Mouse (Mus musculus): ENCODE data around the gene Gm20388. TPM values are rescaled to one million over a fixed set of nuclear protein-coding genes. Genes with fewer than 3 reads are reported as not detected.
A peak's percentile ranks its signal among the peaks of the same experiment; 100 is the strongest.

The Gm20388 gene
- polyA plus RNA-seq, 1 experiment from 2014 or later: not detected

DNA sequence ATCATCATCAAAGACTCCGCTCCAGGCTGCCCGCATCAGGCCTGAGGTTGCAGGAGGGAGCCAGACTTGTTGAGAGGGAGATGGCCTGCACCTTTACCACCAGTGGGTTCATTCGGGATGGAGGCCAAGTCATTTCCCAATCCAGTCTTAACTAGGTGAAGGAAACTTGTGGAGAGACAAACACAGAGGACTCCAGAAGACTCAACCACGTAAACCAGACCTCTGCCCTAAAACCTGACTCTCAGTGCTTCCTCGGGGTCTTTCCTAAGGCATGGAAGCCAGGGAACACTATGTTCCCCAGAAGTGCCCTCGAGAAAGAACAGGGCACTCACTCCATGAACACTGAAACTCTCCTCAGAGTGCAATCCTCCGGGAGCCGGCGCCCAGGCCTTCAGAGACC, 1994.4 kb downstream of the Gm20388 start:
- peak overlapping the region; percentile 22; the same call in 1 of the 2 replicates for H3K9ac ChIP-seq (ENCODE audit: low read length)

GRCm38 (mm10) chr8:121905420-121905819, 1994.8 kb downstream of the Gm20388 start:
- Histone ChIP-seq H3K4me3 (ENCODE audit: low read length) (peak overlapping the region; percentile 77), H3K9ac (ENCODE audit: low read length) (peak overlapping the region; percentile 5; the same call in 1 of the 2 replicates), H3K27ac (ENCODE audit: low read length) (no peak overlapping the region), H3K4me2 (ENCODE audit: low read depth, low read length) (peak overlapping the region; percentile 94; the same call in 1 of the 2 replicates), H3K9me3 (ENCODE audit: control insufficient read depth, low read length) (no peaks in the 10 kb centered on the region), H3K4me1 (replicated peaks; ENCODE audit: control insufficient read depth, insufficient read depth, low read length) (peaks cover 31% of the 10 kb centered on the region), H3K27me3 (ENCODE audit: control insufficient read depth, insufficient read depth, low read depth, low read length) (0 out of 2 replicates have a peak, but pooled peaks cover 3% of the 10 kb centered on the region), H3K36me3 (ENCODE audit: control insufficient read depth, insufficient read depth, low read length) (no peaks in the 10 kb centered on the region)
- 37% methylated on average over 1 of the region's 1 CpGs for WGBS
- no peak for ATAC-seq (ENCODE audit: low read depth)

More for the DNA sequence above, 1994.4 kb downstream of the Gm20388 start:
- peaks cover 31% of the 10 kb centered on the region for H3K4me1 ChIP-seq (replicated peaks; ENCODE audit: control insufficient read depth, insufficient read depth, low read length)
- no peak overlapping the region for H3K27ac ChIP-seq (ENCODE audit: low read length)
- H3K4me3 ChIP-seq (ENCODE audit: low read length): no peak overlapping the region
- 0 out of 2 replicates have a peak, but pooled peaks cover 3% of the 10 kb centered on the region for H3K27me3 ChIP-seq (ENCODE audit: control insufficient read depth, insufficient read depth, low read depth, low read length)
- H3K9me3 ChIP-seq (ENCODE audit: control insufficient read depth, low read length): no peaks in the 10 kb centered on the region
- ATAC-seq (ENCODE audit: low read depth): no peak
- no peaks in the 10 kb centered on the region for H3K36me3 ChIP-seq (ENCODE audit: control insufficient read depth, insufficient read depth, low read length)
- no peak overlapping the region for H3K4me2 ChIP-seq (ENCODE audit: low read depth, low read length)
- 80% methylated on average over 9 of the region's 9 CpGs for WGBS

DNA sequence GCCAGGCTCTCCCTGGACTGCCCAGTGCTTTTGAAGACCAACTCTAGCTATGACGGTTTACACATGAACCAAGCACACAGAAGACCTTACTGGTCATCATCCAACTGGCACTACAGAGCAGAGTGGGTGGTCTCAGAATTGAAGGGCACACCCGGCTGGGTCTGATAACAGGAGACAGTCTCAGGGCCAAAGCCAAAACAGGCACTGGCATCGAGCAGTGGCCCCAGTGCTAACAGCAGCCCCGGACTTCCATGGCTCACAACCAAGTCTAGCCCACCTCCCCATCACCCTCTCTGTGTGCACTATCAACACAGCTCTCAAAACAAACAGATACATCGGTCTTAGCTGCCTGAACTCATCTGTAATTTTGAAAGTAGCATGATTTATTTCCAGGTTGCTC, 1995.2 kb downstream of the Gm20388 start:
- Histone ChIP-seq H3K4me1 (replicated peaks; ENCODE audit: control insufficient read depth, insufficient read depth, low read length) (peaks cover 31% of the 10 kb centered on the region), H3K36me3 (ENCODE audit: control insufficient read depth, insufficient read depth, low read length) (no peaks in the 10 kb centered on the region), H3K27me3 (ENCODE audit: control insufficient read depth, insufficient read depth, low read depth, low read length) (0 out of 2 replicates have a peak, but pooled peaks cover 3% of the 10 kb centered on the region), H3K4me3 (ENCODE audit: low read length) (peak overlapping the region; percentile 77), H3K9ac (ENCODE audit: low read length) (peak overlapping the region; percentile 5; the same call in 1 of the 2 replicates), H3K9me3 (ENCODE audit: control insufficient read depth, low read length) (no peaks in the 10 kb centered on the region), H3K27ac (ENCODE audit: low read length) (no peak overlapping the region), H3K4me2 (ENCODE audit: low read depth, low read length) (peak overlapping the region; percentile 94)
- WGBS: 6% methylated on average over 5 of the region's 5 CpGs
- no peak for ATAC-seq (ENCODE audit: low read depth)

DNA sequence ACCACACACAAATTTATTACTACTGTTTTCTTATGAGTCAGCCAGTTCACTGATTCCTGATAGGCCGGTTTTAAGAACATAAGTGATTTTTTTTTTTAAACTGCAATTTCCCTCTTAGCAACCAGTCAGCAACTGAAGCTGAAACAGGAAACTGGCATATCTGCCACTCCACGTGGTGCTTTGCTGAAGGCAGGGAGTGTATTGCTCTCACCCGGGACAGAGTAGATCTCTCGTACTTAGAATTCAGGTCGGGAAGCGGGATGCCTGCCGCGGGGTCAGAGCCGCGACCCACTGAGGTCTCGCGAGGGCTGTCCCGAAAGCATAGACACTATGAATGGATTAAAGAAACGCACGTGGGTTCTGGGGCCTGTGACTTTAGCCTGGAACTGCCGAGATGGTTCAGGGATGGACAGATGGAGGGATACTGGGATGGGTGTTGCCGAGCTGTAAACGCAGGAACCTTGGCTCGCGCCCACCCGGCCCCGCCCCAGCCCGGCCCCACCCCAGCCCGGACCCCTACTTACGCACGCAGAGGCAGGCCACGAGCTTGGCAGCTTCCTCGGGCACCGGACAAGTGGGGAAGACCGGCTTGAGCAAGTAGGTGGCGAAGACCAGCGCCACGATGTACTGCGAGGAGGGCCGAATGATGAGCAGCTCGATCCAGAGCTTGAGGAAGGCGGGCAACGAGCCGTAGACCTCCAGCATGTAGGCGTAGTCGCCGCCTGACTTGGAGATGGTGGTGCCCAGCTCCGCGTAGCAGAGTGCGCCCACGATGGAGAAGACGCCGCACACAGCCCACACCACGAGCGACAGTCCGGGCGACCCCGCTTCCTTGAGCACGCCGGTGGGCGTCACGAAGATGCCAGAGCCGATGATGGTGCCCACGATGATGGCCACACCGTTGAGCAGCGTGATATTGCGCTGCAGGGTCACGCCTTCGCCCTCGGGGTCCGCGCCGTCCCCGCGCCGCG, 1996.2 kb downstream of the Gm20388 start:
- Histone ChIP-seq H3K9ac (ENCODE audit: low read length) (peak overlapping the region; percentile 67), H3K4me2 (ENCODE audit: low read depth, low read length) (peak overlapping the region; percentile 94), H3K27me3 (ENCODE audit: control insufficient read depth, insufficient read depth, low read depth, low read length) (0 out of 2 replicates have a peak, but pooled peaks cover 3% of the 10 kb centered on the region), H3K4me1 (replicated peaks; ENCODE audit: control insufficient read depth, insufficient read depth, low read length) (peaks cover 31% of the 10 kb centered on the region), H3K4me3 (ENCODE audit: low read length) (peak overlapping the region; percentile 77), H3K36me3 (ENCODE audit: control insufficient read depth, insufficient read depth, low read length) (no peaks in the 10 kb centered on the region), H3K9me3 (ENCODE audit: control insufficient read depth, low read length) (no peaks in the 10 kb centered on the region), H3K27ac (ENCODE audit: low read length) (no peak overlapping the region)
- peak; percentile 42 for ATAC-seq (ENCODE audit: low read depth)
- under 1% methylated on average over 71 of the region's 72 CpGs for WGBS

DNA sequence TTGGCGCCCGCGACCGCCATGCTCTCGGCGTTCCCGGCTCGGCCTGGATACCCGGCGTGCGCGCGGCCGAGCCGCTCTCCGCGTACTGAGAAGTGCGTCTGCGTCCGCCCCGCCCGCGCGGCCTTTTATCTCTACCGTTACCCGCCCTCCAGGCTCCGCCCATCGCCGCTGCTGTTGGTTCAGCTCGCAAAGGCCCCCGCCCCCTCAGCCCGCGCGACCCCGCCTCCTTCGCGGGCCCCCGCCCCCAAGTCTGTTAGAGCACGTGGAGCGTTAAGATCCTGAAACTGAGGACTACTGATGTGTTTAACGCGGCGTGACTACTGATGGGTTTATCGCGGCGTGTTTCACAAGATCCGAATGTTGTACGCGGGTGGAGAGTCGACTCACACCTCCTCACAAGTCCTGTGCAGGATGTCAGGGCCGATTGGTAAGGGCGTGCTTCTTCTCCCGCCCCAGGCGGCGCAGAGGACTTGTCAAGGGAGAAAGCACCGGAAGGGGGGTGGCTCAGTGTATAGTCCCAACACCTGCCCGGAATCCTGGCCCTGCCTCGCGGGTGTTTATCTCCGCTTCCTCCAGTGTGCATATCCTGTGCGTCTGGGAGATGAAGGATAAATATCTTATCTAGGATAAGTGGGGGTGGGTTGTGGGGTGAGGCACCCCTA, 1997.1 kb downstream of the Gm20388 start, which contains the start of gene Slc7a5:
Gene Slc7a5 (minus strand): TSS at position 108 of the 662 bp plus-strand sequence.
- no peaks in the 10 kb centered on the region for H3K9me3 ChIP-seq (ENCODE audit: control insufficient read depth, low read length)
- H3K36me3 ChIP-seq (ENCODE audit: control insufficient read depth, insufficient read depth, low read length): no peaks in the 10 kb centered on the region
- H3K4me3 ChIP-seq (ENCODE audit: low read length): peak within 1 kb of the TSS; percentile 77
- H3K27me3 ChIP-seq (ENCODE audit: control insufficient read depth, insufficient read depth, low read depth, low read length): 0 out of 2 replicates have a peak, but pooled peaks cover 3% of the 10 kb centered on the region
- H3K9ac ChIP-seq (ENCODE audit: low read length): peak within 1 kb of the TSS; percentile 67
- peak; percentile 94 for ATAC-seq (ENCODE audit: low read depth)
- no peak within 1 kb of the TSS for H3K27ac ChIP-seq (ENCODE audit: low read length)
- under 1% methylated on average over 45 of the region's 61 CpGs for WGBS
- peaks cover 31% of the 10 kb centered on the region for H3K4me1 ChIP-seq (replicated peaks; ENCODE audit: control insufficient read depth, insufficient read depth, low read length)
- peak within 1 kb of the TSS; percentile 94 for H3K4me2 ChIP-seq (ENCODE audit: low read depth, low read length)

DNA sequence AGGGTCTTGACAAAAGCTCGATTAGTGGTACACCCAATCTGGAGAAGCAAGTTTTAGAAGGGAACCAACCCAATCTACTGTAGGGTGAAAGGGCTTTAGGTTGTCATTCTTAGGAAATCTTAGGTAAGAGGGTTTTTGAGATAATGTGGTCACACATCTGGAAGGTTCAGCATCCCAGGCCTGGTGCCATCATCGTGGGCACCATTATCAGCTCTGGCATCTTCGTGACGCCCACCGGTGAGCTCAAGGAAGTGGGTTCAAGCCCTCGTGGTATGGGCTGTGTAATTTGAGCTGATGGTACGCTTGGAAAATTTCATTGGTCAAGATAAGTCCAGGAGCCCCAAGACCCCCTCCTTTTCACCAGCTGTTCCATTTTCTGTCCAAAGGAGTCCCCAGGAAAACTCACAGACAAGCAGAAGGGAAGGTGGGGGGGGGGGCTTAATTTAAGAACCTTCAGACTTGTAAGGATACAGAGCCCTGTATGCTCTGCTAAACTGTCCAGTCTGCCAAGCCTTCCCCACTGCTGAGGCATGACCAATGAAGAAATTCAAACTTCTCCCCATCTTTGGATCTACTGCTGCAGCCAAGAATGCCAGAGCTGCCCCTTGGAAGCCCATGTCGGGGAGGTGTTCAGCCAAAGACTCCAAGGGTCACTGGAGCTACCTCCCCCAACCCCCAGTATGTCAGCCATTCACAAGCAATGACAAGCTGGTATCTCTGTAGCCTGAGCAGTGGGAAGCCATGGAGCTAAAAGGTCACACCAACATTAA, 1997.9 kb downstream of the Gm20388 start:
- no peaks in the 10 kb centered on the region for H3K9me3 ChIP-seq (ENCODE audit: control insufficient read depth, low read length)
- ATAC-seq (ENCODE audit: low read depth): no peak
- 0 out of 2 replicates have a peak, but pooled peaks cover 3% of the 10 kb centered on the region for H3K27me3 ChIP-seq (ENCODE audit: control insufficient read depth, insufficient read depth, low read depth, low read length)
- H3K36me3 ChIP-seq (ENCODE audit: control insufficient read depth, insufficient read depth, low read length): no peaks in the 10 kb centered on the region
- WGBS: 39% methylated on average over 8 of the region's 8 CpGs
- H3K27ac ChIP-seq (ENCODE audit: low read length): no peak overlapping the region
- H3K9ac ChIP-seq (ENCODE audit: low read length): no peak overlapping the region
- H3K4me2 ChIP-seq (ENCODE audit: low read depth, low read length): no peak overlapping the region; the same call in 1 of the 2 replicates
- H3K4me3 ChIP-seq (ENCODE audit: low read length): no peak overlapping the region; the same call in 1 of the 2 replicates
- peaks cover 31% of the 10 kb centered on the region for H3K4me1 ChIP-seq (replicated peaks; ENCODE audit: control insufficient read depth, insufficient read depth, low read length)

GRCm38 (mm10) chr8:121909148-121909541, 1998.5 kb downstream of the Gm20388 start:
- Histone ChIP-seq H3K36me3 (ENCODE audit: control insufficient read depth, insufficient read depth, low read length) (no peaks in the 10 kb centered on the region), H3K4me2 (ENCODE audit: low read depth, low read length) (no peak overlapping the region), H3K9me3 (ENCODE audit: control insufficient read depth, low read length) (no peaks in the 10 kb centered on the region), H3K9ac (ENCODE audit: low read length) (no peak overlapping the region), H3K27me3 (ENCODE audit: control insufficient read depth, insufficient read depth, low read depth, low read length) (peaks cover 3% of the 10 kb centered on the region; the same call in 1 of the 2 replicates), H3K4me3 (ENCODE audit: low read length) (no peak overlapping the region), H3K4me1 (replicated peaks; ENCODE audit: control insufficient read depth, insufficient read depth, low read length) (peaks cover 31% of the 10 kb centered on the region), H3K27ac (ENCODE audit: low read length) (no peak overlapping the region)
- 50% methylated on average over 8 of the region's 8 CpGs for WGBS
- ATAC-seq (ENCODE audit: low read depth): no peak

DNA sequence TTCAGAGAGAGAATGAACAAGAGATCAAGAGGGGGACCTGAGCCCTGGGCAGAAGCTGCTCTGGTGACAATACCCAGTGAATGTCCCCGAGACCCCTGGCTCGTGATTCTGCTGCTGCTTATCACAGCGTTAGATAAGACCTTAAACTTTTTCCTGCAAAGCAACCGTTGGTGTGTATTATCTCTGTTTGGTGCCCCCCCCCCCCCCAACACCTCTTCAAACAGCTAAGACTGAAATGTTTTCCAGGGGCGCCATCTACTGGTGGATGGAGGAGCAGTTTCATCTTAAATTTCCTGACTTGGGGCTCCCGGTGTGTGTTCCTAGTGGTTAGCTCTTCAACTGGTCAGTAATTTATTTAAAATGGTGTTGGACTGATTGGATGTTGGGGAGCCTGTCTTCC, 1999.0 kb downstream of the Gm20388 start:
- WGBS: 3% methylated on average over 6 of the region's 6 CpGs
- Histone ChIP-seq H3K4me1 (replicated peaks; ENCODE audit: control insufficient read depth, insufficient read depth, low read length) (peaks cover 31% of the 10 kb centered on the region), H3K27me3 (ENCODE audit: control insufficient read depth, insufficient read depth, low read depth, low read length) (peaks cover 3% of the 10 kb centered on the region; the same call in 1 of the 2 replicates), H3K4me2 (ENCODE audit: low read depth, low read length) (no peak overlapping the region), H3K9ac (ENCODE audit: low read length) (no peak overlapping the region), H3K4me3 (ENCODE audit: low read length) (no peak overlapping the region), H3K9me3 (ENCODE audit: control insufficient read depth, low read length) (no peaks in the 10 kb centered on the region), H3K36me3 (ENCODE audit: control insufficient read depth, insufficient read depth, low read length) (no peaks in the 10 kb centered on the region), H3K27ac (ENCODE audit: low read length) (no peak overlapping the region)
- ATAC-seq (ENCODE audit: low read depth): no peak
